Mouse (Mus musculus): ENCODE results near the gene Cyp2t4. TPM values are rescaled to one million over a fixed set of nuclear protein-coding genes. Genes with fewer than 3 reads are reported as not detected.

Cyp2t4 gene
- total RNA-seq, 1 experiment: 0.58 TPM

DNA sequence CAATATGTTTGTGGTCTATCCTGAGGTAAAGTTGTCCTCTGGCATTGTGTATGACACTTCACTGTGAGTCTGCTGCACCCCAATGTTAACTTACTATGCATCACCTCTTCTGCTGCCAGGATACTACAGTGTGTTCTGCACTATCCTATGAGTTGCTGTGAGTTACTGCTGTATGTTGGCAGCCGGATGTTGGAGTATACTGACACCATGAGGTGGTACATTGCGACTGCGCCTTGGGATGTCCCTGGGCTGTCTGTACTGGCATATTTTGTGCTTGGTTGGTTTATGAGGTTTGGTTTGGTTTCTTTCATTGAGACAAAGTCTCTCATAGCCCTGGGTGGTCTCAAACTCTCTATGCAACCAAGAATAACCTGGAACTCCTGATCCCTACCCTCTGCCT, 25.4 kb upstream of the Cyp2t4 start:
- in situ Hi-C loops (cut with MboI; ENCODE audit: low sequenced_read_pairs in 2 of 2, unreplicated experiment in 2 of 2): loop anchor here in 1 of 2 experiments (10.0 kb wide), 1 partner anchor 353 kb away; no protein-coding TSS in a partner anchor
- Histone ChIP-seq H3K27ac (ENCODE audit: insufficient read depth, low read depth, low read length, poor library complexity, severe bottlenecking) (no peak overlapping the region), H3K4me3 (ENCODE audit: insufficient read depth in 1 of 2, low read depth in 1 of 2, low read length in 2 of 2, poor library complexity in 1 of 2, severe bottlenecking in 1 of 2) (no peak overlapping the region), H3K9ac (ENCODE audit: insufficient read depth, low read depth, low read length, poor library complexity, severe bottlenecking) (no peak overlapping the region), H3K4me1 (ENCODE audit: control insufficient read depth in 2 of 2, insufficient read depth in 2 of 2, low read length in 2 of 2, poor library complexity in 1 of 2) (peaks cover 0 to 9% of the 10 kb centered on the region in 2 experiments; a peak in 1 of 4 replicates), H3K9me3 (ENCODE audit: control insufficient read depth, insufficient read depth, low read depth, low read length) (no peaks in the 10 kb centered on the region), H3K36me3 (ENCODE audit: control insufficient read depth, insufficient read depth, low read length, poor library complexity, severe bottlenecking) (no peaks in the 10 kb centered on the region)
- no peak for TF ChIP-seq MAFK (IDR thresholded peaks at IDR 0.05; ENCODE audit: insufficient read depth, low read depth, low read length)
- TF ChIP-seq ZC3H11A (IDR thresholded peaks at IDR 0.05; ENCODE audit: borderline replicate concordance, low read depth, low read length): peak; percentile 95
- peak; percentile 36 for DNase-seq (ENCODE audit: low read depth, low spot score)

- in situ Hi-C loops (cut with MboI; ENCODE audit: low sequenced_read_pairs in 2 of 2, unreplicated experiment in 2 of 2): loop anchor here in 1 of 2 experiments (10.0 kb wide), 1 partner anchor 354 kb away; no protein-coding TSS in a partner anchor
- no peak overlapping the region for H3K27ac ChIP-seq (ENCODE audit: insufficient read depth, low read depth, low read length, poor library complexity, severe bottlenecking)
- DNase-seq (ENCODE audit: low read depth, low spot score): no peak
- H3K9me3 ChIP-seq (ENCODE audit: control insufficient read depth, insufficient read depth, low read depth, low read length): no peaks in the 10 kb centered on the region
- peaks cover 0 to 10% of the 10 kb centered on the region in 2 experiments; a peak in 1 of 4 replicates for H3K4me1 ChIP-seq (ENCODE audit: control insufficient read depth in 2 of 2, insufficient read depth in 2 of 2, low read length in 2 of 2, poor library complexity in 1 of 2)
- H3K4me3 ChIP-seq (ENCODE audit: insufficient read depth in 1 of 2, low read depth in 1 of 2, low read length in 2 of 2, poor library complexity in 1 of 2, severe bottlenecking in 1 of 2): no peak overlapping the region
- no peak overlapping the region for H3K9ac ChIP-seq (ENCODE audit: insufficient read depth, low read depth, low read length, poor library complexity, severe bottlenecking)
- TF ChIP-seq MAFK (IDR thresholded peaks at IDR 0.05; ENCODE audit: insufficient read depth, low read depth, low read length): no peak
- no peak for TF ChIP-seq ZC3H11A (IDR thresholded peaks at IDR 0.05; ENCODE audit: borderline replicate concordance, low read depth, low read length)
- no peak for TF ChIP-seq HCFC1 (IDR thresholded peaks at IDR 0.05; ENCODE audit: borderline replicate concordance, insufficient read depth, low read length)
- TF ChIP-seq ZNF384 (IDR thresholded peaks at IDR 0.05; ENCODE audit: low read depth, low read length): no peak
- TF ChIP-seq CHD2 (IDR thresholded peaks at IDR 0.05; ENCODE audit: low read depth, low read length): no peak
- no peaks in the 10 kb centered on the region for H3K36me3 ChIP-seq (ENCODE audit: control insufficient read depth, insufficient read depth, low read length, poor library complexity, severe bottlenecking)
These were observed 24.6 kb upstream of the Cyp2t4 start for GRCm38 (mm10) chr7:27128946-27129345.

DNA sequence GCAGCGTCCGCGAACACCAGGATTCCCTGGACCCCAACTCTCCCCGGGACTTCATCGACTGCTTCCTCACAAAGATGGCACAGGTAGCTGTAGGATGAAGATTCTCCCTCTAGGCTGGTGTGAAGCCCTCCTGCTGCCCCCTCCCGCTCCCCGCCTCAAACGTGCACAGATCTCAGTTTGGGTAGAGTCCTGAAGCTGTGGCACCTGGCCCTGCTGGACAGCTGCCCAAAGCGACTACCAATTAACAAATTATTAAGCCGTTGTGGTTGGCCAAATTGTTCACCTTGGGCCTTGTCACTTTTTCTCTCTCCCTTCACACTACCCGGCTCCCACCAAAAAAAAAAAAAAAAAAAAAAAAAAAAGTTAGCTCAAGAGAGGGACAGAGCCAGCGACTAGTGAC, 23.7 kb upstream of the Cyp2t4 start:
- Histone ChIP-seq H3K4me1 (ENCODE audit: control insufficient read depth in 2 of 2, insufficient read depth in 2 of 2, low read length in 2 of 2, poor library complexity in 1 of 2) (peaks cover 0 to 10% of the 10 kb centered on the region in 2 experiments; a peak in 1 of 4 replicates), H3K4me3 (ENCODE audit: insufficient read depth in 1 of 2, low read depth in 1 of 2, low read length in 2 of 2, poor library complexity in 1 of 2, severe bottlenecking in 1 of 2) (no peak overlapping the region), H3K27ac (ENCODE audit: insufficient read depth, low read depth, low read length, poor library complexity, severe bottlenecking) (no peak overlapping the region), H3K9me3 (ENCODE audit: control insufficient read depth, insufficient read depth, low read depth, low read length) (no peaks in the 10 kb centered on the region), H3K9ac (ENCODE audit: insufficient read depth, low read depth, low read length, poor library complexity, severe bottlenecking) (no peak overlapping the region), H3K36me3 (ENCODE audit: control insufficient read depth, insufficient read depth, low read length, poor library complexity, severe bottlenecking) (no peaks in the 10 kb centered on the region)
- DNase-seq (ENCODE audit: low read depth, low spot score): no peak
- 0 out of 2 replicates have a peak, but pooled peaks have one; percentile 12 for TF ChIP-seq ZNF384 (IDR thresholded peaks at IDR 0.05; ENCODE audit: low read depth, low read length)
- no peak for TF ChIP-seq ZC3H11A (IDR thresholded peaks at IDR 0.05; ENCODE audit: borderline replicate concordance, low read depth, low read length)
- in situ Hi-C loops (cut with MboI; ENCODE audit: low sequenced_read_pairs in 2 of 2, unreplicated experiment in 2 of 2): loop anchor here in 1 of 2 experiments (10.0 kb wide), 1 partner anchor 355 kb away; no protein-coding TSS in a partner anchor

DNA sequence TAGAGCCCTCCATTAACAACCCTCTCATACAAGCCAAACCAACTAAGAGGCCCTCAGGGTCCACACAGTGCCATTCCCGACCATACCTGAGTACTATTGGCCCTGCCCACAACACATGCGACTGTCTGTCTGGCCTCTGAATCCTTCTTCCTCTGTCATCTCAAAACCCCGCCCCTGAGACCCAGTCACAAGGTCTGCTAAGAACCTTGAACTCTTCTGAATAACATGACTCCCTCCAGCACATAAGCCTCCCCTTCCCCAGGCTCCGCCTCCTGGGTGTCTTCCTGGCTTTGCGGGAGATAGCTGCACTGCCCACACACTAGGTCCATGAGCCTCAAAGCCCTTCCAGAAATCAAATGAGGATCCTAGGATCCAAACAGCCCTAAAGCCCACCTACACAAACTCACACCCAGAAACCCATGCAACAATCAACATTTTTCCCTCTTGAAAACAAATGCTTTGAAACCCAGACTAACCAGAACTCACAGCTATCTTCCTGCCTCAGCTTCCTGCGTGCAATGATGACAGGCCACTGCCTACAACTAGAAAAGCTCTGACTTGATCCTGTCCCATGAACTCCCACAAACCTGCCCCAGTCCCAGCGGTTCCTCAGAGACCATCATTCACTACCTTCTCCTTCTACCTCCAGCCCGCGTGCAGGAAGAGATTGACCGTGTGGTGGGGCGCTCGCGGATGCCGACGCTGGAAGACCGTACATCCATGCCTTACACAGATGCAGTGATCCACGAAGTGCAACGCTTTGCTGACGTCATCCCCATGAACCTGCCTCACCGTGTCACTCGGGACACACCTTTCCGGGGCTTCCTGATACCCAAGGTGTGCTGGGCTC, 22.8 kb upstream of the Cyp2t4 start:
- in situ Hi-C loops (cut with MboI; ENCODE audit: low sequenced_read_pairs in 2 of 2, unreplicated experiment in 2 of 2): no loop called here
- no peak for TF ChIP-seq HCFC1 (IDR thresholded peaks at IDR 0.05; ENCODE audit: borderline replicate concordance, insufficient read depth, low read length)
- no peak for TF ChIP-seq MAFK (IDR thresholded peaks at IDR 0.05; ENCODE audit: insufficient read depth, low read depth, low read length)
- TF ChIP-seq CHD2 (IDR thresholded peaks at IDR 0.05; ENCODE audit: low read depth, low read length): no peak
- no peak for TF ChIP-seq ZNF384 (IDR thresholded peaks at IDR 0.05; ENCODE audit: low read depth, low read length)
- no peak for TF ChIP-seq ZC3H11A (IDR thresholded peaks at IDR 0.05; ENCODE audit: borderline replicate concordance, low read depth, low read length)
- no peak for DNase-seq (ENCODE audit: low read depth, low spot score)
- Histone ChIP-seq H3K4me1 (ENCODE audit: control insufficient read depth in 2 of 2, insufficient read depth in 2 of 2, low read length in 2 of 2, poor library complexity in 1 of 2) (peaks cover 0 to 10% of the 10 kb centered on the region in 2 experiments; a peak in 1 of 4 replicates), H3K4me3 (ENCODE audit: insufficient read depth in 1 of 2, low read depth in 1 of 2, low read length in 2 of 2, poor library complexity in 1 of 2, severe bottlenecking in 1 of 2) (peak overlapping the region; percentile 43 to 47; a peak in 3 of 4 replicates), H3K9me3 (ENCODE audit: control insufficient read depth, insufficient read depth, low read depth, low read length) (no peaks in the 10 kb centered on the region), H3K9ac (ENCODE audit: insufficient read depth, low read depth, low read length, poor library complexity, severe bottlenecking) (peak overlapping the region; percentile 22; the same call in 1 of the 2 replicates), H3K27ac (ENCODE audit: insufficient read depth, low read depth, low read length, poor library complexity, severe bottlenecking) (no peak overlapping the region), H3K36me3 (ENCODE audit: control insufficient read depth, insufficient read depth, low read length, poor library complexity, severe bottlenecking) (no peaks in the 10 kb centered on the region)
